In genomic region chr11:105151226-105152016, GRCm38 (mm10) we compare ENCODE assay signal across 7 mouse cellular contexts. TPM values are rescaled to one million over a fixed set of nuclear protein-coding genes. Genes with fewer than 3 reads are reported as not detected.
DNase-seq lines count a peak whose midpoint lies in the region; ATAC-seq and TF ChIP-seq lines count a peak whose summit lies in the region.

No protein-coding gene starts in this region.

- H3K4me3 ChIP-seq in ES-Bruce4 (ENCODE audit: low read depth, low read length) = peak overlapping the region; percentile 21
- H3K4me3 ChIP-seq in hindbrain, embryonic 15.5 days = no peak overlapping the region
- no peak overlapping the region for H3K4me3 ChIP-seq in neural tube, embryonic 13.5 days

- H3K9me3 ChIP-seq in ES-Bruce4 (replicated peaks; ENCODE audit: control insufficient read depth, insufficient read depth, low read length, poor library complexity, severe bottlenecking) = no peaks in the 10 kb centered on the region
- no peaks in the 10 kb centered on the region for H3K9me3 ChIP-seq in hindbrain, embryonic 15.5 days
- no peaks in the 10 kb centered on the region for H3K9me3 ChIP-seq in neural tube, embryonic 13.5 days

- no peak for TF ChIP-seq EP300 in ES-Bruce4 (IDR thresholded peaks at IDR 0.05; ENCODE audit: insufficient read depth, low read depth, low read length)

- H3K27me3 ChIP-seq in ES-Bruce4 (ENCODE audit: control insufficient read depth, insufficient read depth, low read length, poor library complexity, severe bottlenecking) = no peaks in the 10 kb centered on the region
- H3K27me3 ChIP-seq in hindbrain, embryonic 15.5 days = no peaks in the 10 kb centered on the region
- H3K27me3 ChIP-seq in neural tube, embryonic 13.5 days = no peaks in the 10 kb centered on the region

- H3K9ac ChIP-seq in ES-Bruce4 (ENCODE audit: low read depth, poor library complexity, severe bottlenecking) = peak overlapping the region; percentile 4
- H3K9ac ChIP-seq in hindbrain, embryonic 15.5 days = no peak overlapping the region
- H3K9ac ChIP-seq in neural tube, embryonic 13.5 days = peak overlapping the region; percentile 8; the same call in 1 of the 2 replicates

- 32% methylated on average over 18 of the region's 19 CpGs for WGBS in hindbrain, embryonic 15.5 days
- 24% methylated on average over 18 of the region's 19 CpGs for WGBS in neural tube, embryonic 13.5 days

- H3K36me3 ChIP-seq in ES-Bruce4 (ENCODE audit: control insufficient read depth, insufficient read depth, low read length, poor library complexity, severe bottlenecking) = no peaks in the 10 kb centered on the region
- H3K36me3 ChIP-seq in hindbrain, embryonic 15.5 days = no peaks in the 10 kb centered on the region
- no peaks in the 10 kb centered on the region for H3K36me3 ChIP-seq in neural tube, embryonic 13.5 days

- 0 out of 2 replicates have a peak, but pooled peaks have one; percentile 59 for ATAC-seq in hindbrain, embryonic 15.5 days (ENCODE audit: low FRiP score, low read depth)
- no peak for ATAC-seq in neural tube, embryonic 13.5 days (ENCODE audit: low read depth)

- DNase-seq in T-cell, adult 2 months (ENCODE audit: low spot score) = peak; percentile 19
- no peak for DNase-seq in left cerebral cortex, adult 11 months (ENCODE audit: low spot score)
- DNase-seq in embryo, embryonic 9.5 days (ENCODE audit: extremely low spot score) = no peak
- no peak for DNase-seq in adrenal gland, adult (ENCODE audit: inconsistent age in 2 of 2, low spot score in 1 of 2)

- H3K4me1 ChIP-seq in ES-Bruce4 (ENCODE audit: control insufficient read depth, insufficient read depth, low read length) = peaks cover 10% of the 10 kb centered on the region
- peaks cover 11% of the 10 kb centered on the region for H3K4me1 ChIP-seq in hindbrain, embryonic 15.5 days (replicated peaks)
- H3K4me1 ChIP-seq in neural tube, embryonic 13.5 days (replicated peaks) = peaks cover 21% of the 10 kb centered on the region

- no peak for TF ChIP-seq CTCF in ES-Bruce4 (IDR thresholded peaks at IDR 0.05; ENCODE audit: low read depth, low read length)

- no peak for TF ChIP-seq POLR2A in ES-Bruce4 (IDR thresholded peaks at IDR 0.05; ENCODE audit: insufficient read depth, low read length)

- H3K4me2 ChIP-seq in hindbrain, embryonic 15.5 days = peak overlapping the region; percentile 28
- H3K4me2 ChIP-seq in neural tube, embryonic 13.5 days = peak overlapping the region; percentile 24

- peak overlapping the region; percentile 51 for H3K27ac ChIP-seq in ES-Bruce4 (ENCODE audit: insufficient read depth, low read length)
- no peak overlapping the region for H3K27ac ChIP-seq in hindbrain, embryonic 15.5 days (replicated peaks)
- no peak overlapping the region for H3K27ac ChIP-seq in neural tube, embryonic 13.5 days (replicated peaks)

RNA-seq across cellular contexts. Expression of gene Gm10842, which starts 4.7 kb away (rescaled TPM):
- not detected in 2 replicates for polyA plus RNA-seq in ES-Bruce4 (2011; ENCODE audit: insufficient read depth, insufficient read length, low read depth, missing spikeins)
- not detected in 2 replicates for polyA plus RNA-seq in hindbrain, embryonic 15.5 days (2015; fragmentation: Nextera tagmentation; extraction: Ambion mirVana)
- polyA plus RNA-seq in neural tube, embryonic 13.5 days (2015; fragmentation: Nextera tagmentation; extraction: Ambion mirVana) = not detected in 2 replicates

RNA-seq across cellular contexts. Expression of gene Mettl2, which starts 25.2 kb away (rescaled TPM):
- 43.1 and 49.3 TPM in 2 replicates for polyA plus RNA-seq in ES-Bruce4 (2011; ENCODE audit: insufficient read depth, insufficient read length, low read depth, missing spikeins)
- 29.3 and 29.5 TPM in 2 replicates for polyA plus RNA-seq in hindbrain, embryonic 15.5 days (2015; fragmentation: Nextera tagmentation; extraction: Ambion mirVana)
- polyA plus RNA-seq in neural tube, embryonic 13.5 days (2015; fragmentation: Nextera tagmentation; extraction: Ambion mirVana) = 30.8 and 34.9 TPM in 2 replicates

RNA-seq across cellular contexts. Expression of gene Tlk2, which starts 27.2 kb away (rescaled TPM):
- 130 and 140 TPM in 2 replicates for polyA plus RNA-seq in ES-Bruce4 (2011; ENCODE audit: insufficient read depth, insufficient read length, low read depth, missing spikeins)
- polyA plus RNA-seq in hindbrain, embryonic 15.5 days (2015; fragmentation: Nextera tagmentation; extraction: Ambion mirVana) = 18.9 and 19.5 TPM in 2 replicates
- 22.5 and 22.9 TPM in 2 replicates for polyA plus RNA-seq in neural tube, embryonic 13.5 days (2015; fragmentation: Nextera tagmentation; extraction: Ambion mirVana)
